ENCODE assay signal across 14 mouse cellular contexts in the genomic region with DNA sequence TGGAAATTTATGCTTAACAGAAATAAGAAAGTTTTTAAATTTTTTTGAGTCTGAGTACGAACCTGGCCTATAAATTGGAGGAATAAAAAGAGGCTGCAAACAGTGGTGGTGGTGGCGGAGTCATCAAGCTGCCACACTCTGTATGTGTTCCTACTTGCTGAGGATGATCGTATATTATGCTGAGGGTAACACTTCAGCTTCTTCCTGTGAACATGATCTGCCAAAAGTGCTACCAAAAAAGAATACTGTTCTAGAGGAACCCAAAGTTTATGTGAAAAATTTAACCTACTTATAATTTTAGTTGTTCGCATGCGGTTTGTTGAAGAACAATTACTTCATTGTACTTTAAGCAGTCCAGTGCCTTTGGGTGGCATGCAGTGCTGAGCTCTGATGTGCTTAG.
"Had no signal": no experiment of that assay in that cellular context is flagged by ENCODE, and none has a peak within 500 bp of the region (broad histone marks: within the 10 kb centered on the region; RNA-seq: fewer than 3 reads in every experiment).

No protein-coding gene starts in this region.

- ATAC-seq: intestine, embryonic 15.5 days had no signal

- H3K27ac ChIP-seq: intestine, embryonic 15.5 days; kidney, embryonic 15.5 days; liver, embryonic 13.5 days had no signal

- H3K4me3 ChIP-seq: intestine, embryonic 15.5 days; kidney, embryonic 15.5 days; liver, embryonic 13.5 days had no signal

- DNase-seq: kidney, adult 11 months; kidney, adult 8-10 months; kidney, postnatal 10 days; kidney, postnatal 36 days; layer of hippocampus, postnatal 36 days; liver, embryonic 13.5 days; lung, adult 2 months; lung, postnatal 14 days; lung, postnatal 4 days; midbrain, embryonic 14.5 days; thymus, adult 2 months; thymus, postnatal 25 days had no signal
